Mouse (Mus musculus) spleen, adult 2 months (tissue): ENCODE results near the gene Uba3. TPM values are rescaled to one million over a fixed set of nuclear protein-coding genes. Genes with fewer than 3 reads are reported as not detected.

ENCODE experiments used
- DNase-seq, 2 experiments: peaks; one replicate each; pipeline versions ENCODE4 v3.0.0 to v3.0.0-alpha.2; 2012 to 2021; ENCODE audit warnings: low spot score in 2 of 2, low read depth in 1 of 2
- H3K27ac ChIP-seq: fragments of 200-500 bp; 2 replicates; pipeline ENCODE4 v1.5.1; 2012; ENCODE audit warnings: low read length, inconsistent platforms; ENCODE audit not compliant: insufficient read depth
- H3K27me3 ChIP-seq: fragments of 200-500 bp; 2 replicates; pipeline ENCODE4 v1.6.1; 2012; ENCODE audit warnings: mild to moderate bottlenecking, moderate library complexity, low read length, inconsistent platforms; ENCODE audit not compliant: control insufficient read depth, insufficient read depth
- H3K36me3 ChIP-seq: fragments of 200-500 bp; 2 replicates; pipeline ENCODE4 v1.6.1; 2012; ENCODE audit warnings: mild to moderate bottlenecking, low read length, inconsistent platforms; ENCODE audit not compliant: control insufficient read depth, insufficient read depth
- H3K4me1 ChIP-seq: fragments of 200-500 bp; 2 replicates; pipeline ENCODE4 v1.6.1; 2011; ENCODE audit warnings: inconsistent platforms; ENCODE audit not compliant: control insufficient read depth, insufficient read depth, insufficient read length
- H3K4me3 ChIP-seq: fragments of 200-500 bp; 2 replicates; pipeline ENCODE4 v1.5.1; 2011; ENCODE audit warnings: mild to moderate bottlenecking, inconsistent platforms; ENCODE audit not compliant: insufficient read depth, insufficient read length; ENCODE audit errors: extremely low read depth
- CTCF ChIP-seq: fragments of 200-500 bp; IDR thresholded peaks from 2 replicates; pipeline ENCODE4 v1.5.1; 2011; ENCODE audit warnings: mild to moderate bottlenecking, inconsistent platforms; ENCODE audit not compliant: insufficient read depth, insufficient read length, insufficient replicate concordance; ENCODE audit errors: extremely low read depth
- POLR2A ChIP-seq: fragments of 200-500 bp; IDR thresholded peaks from 2 replicates; pipeline ENCODE4 v1.6.1; 2011; ENCODE audit warnings: low read depth, low read length, inconsistent platforms
- WGBS: fragments of 180-500 bp; shearing (Covaris S2); methylation state at CpG from one replicate; pipeline ENCODE4 v1.1.7; 2018; 5-methylcytosine and 5-hydroxymethylcytosine counted together
- polyA plus RNA-seq: library from polyadenylated mRNA; depleted of rRNA; stranded (reverse); fragments of >200 nt; gene quantifications from 2 replicates; pipeline ENCODE4 v1.2.3, GENCODE M21; 2012

Uba3 gene
- polyA plus RNA-seq, 1 experiment: 4.0 TPM

DNA sequence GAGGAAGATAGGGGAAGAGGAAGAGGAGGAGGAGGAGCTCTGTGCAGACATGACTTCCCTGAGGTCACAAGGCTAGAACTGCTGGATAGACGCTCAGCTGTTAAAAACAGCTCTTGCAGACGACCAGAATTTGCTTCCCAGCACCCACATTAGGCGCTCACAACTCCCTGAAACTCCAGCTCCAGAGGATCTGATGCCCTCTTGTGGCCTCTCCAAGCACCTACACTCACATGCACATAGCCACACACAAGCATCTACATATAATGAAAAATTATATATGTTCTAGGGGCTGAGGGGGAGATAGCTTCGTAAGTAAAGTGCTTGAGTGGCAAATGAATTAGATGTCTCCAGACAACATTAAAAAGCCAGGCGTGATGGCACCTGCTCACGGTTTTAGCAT, 33.9 kb upstream of the Uba3 start:
- H3K27me3 ChIP-seq: no peaks in the 10 kb centered on the region
- no peaks in the 10 kb centered on the region for H3K4me1 ChIP-seq
- no peak overlapping the region for H3K27ac ChIP-seq
- H3K4me3 ChIP-seq: no peak overlapping the region
- H3K36me3 ChIP-seq: no peaks in the 10 kb centered on the region
- TF ChIP-seq POLR2A (no peak), CTCF (no peak)
- WGBS: 91% methylated on average over 6 of the region's 6 CpGs
- DNase-seq: no peak

DNA sequence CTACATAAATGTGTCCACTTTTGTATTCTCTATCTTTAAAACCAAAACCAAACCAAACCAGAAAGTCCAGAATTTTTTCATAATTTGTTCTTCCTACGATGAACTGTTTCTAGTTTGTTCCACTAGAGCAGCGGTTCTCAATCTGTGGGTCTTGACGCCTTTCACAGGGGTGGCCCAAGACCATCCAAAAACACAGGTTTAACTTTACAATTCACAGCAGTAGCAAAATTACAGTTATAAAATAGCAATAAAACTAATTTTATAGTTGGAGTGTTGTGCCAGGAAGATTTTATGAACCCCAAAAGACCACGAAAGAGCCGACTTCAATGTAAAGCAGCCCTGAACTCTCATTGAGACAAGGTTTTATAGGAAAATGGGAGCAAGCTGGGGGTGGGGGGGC, 30.6 kb upstream of the Uba3 start:
- H3K27ac ChIP-seq: no peak overlapping the region
- 85% methylated on average over 5 of the region's 5 CpGs for WGBS
- no peak overlapping the region for H3K4me3 ChIP-seq
- no peaks in the 10 kb centered on the region for H3K4me1 ChIP-seq
- TF ChIP-seq CTCF: no peak
- TF ChIP-seq POLR2A: no peak
- no peak for DNase-seq
- no peaks in the 10 kb centered on the region for H3K27me3 ChIP-seq
- H3K36me3 ChIP-seq: peaks cover 12% of the 10 kb centered on the region

DNA sequence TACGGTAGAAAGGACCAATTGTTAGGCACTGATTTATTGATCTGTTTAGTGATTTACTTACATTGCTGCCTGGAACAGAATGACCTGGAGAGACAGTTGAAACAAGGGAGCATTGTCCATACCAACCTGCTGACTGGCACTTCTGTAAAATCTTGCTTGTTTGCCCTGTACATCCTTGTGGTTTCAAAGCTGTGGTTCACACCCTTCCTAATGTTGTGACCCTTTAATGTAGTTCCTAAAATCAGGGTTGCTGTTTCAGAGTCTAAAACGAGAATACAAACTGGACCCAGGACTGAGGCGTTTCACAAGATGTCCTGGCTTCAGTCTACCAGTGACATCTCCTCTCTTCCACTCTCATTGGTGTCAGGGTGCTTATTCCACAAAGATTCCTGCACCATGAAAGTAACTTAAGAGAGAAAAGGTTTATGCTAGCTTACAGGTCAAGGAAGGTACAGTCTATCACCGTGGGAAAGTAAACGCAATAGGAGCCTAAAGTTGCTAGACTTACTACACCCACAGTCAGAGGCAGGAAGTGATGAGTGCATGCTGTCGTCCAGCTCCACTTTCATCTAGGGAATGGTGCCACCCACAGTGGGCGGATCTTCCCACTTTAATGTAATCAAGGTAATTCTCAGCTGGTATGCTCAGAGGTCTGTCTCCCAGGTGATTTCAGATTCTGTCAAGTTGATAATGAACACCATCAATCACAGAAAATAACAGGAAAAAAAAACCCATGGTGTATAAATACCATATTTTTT, 29.6 kb upstream of the Uba3 start:
- WGBS: 61% methylated on average over 7 of the region's 7 CpGs
- H3K27me3 ChIP-seq: no peaks in the 10 kb centered on the region
- H3K36me3 ChIP-seq: peaks cover 16% of the 10 kb centered on the region
- no peaks in the 10 kb centered on the region for H3K4me1 ChIP-seq
- H3K27ac ChIP-seq: no peak overlapping the region
- DNase-seq: no peak
- H3K4me3 ChIP-seq: no peak overlapping the region
- TF ChIP-seq POLR2A (no peak), CTCF (no peak)

DNA sequence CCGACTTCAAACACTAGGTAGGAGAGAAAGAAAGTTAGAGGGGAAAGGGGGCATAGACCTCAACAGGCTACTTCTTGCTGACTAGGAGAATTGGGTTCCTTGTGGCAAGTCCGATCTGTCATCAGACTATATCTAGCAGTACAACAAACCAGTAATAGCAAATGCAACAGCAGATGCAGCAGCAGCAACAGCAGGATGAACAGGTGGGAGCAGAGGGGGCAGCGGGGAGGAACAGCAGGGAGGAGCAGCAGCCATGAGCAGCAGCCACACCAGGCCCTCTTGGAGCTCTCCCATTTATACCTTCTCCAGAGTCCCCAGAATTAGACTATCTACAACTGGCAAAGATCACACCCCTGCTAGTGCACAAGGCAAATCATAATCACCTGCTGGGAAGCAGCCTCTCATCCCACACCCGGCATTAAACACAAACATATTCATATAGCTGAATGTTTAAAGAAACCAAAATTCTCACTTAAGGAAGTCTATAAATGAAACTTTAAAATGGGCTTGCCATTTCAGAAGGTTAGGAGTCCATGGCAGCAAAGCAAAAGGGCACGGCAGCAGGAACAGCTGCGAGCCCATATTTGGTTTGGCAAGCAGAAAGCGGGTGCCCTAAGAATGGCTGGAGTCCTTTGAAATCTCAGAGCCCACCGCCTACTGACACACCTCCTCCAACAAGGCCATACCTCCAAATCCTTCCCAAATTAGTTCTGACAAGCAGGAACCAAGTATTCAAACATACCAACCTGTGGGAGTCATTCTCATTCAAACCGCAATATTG, 21.8 kb upstream of the Uba3 start:
- 96% methylated on average over 9 of the region's 9 CpGs for WGBS
- TF ChIP-seq POLR2A (no peak), CTCF (no peak)
- Histone ChIP-seq H3K36me3 (peaks cover 13% of the 10 kb centered on the region), H3K27ac (no peak overlapping the region), H3K4me3 (no peak overlapping the region), H3K4me1 (peaks cover 9% of the 10 kb centered on the region; the same call in 1 of the 2 replicates), H3K27me3 (no peaks in the 10 kb centered on the region)
- DNase-seq: no peak

DNA sequence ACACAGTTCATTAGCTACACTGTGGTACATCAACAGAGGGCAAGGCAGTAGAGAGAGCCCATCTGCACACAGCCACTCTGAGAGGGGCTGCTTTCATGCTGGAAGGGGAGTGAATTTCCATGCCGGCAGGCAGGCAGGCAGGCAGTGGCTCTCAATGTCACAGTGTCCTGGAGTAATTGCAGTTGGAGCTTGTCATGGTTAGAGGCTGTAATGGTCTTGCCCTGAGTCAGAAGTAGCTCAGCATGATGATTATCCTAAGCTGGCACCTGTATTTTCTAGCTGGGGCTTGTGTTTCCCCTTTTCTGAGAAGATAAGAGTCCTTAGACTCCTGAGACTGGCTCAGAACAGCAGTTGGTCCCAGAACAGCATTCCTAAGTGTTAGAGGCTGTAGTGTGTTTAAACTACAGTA, 20.6 kb upstream of the Uba3 start:
- WGBS: 76% methylated on average over 1 of the region's 1 CpGs
- TF ChIP-seq POLR2A (no peak), CTCF (no peak)
- Histone ChIP-seq H3K27me3 (no peaks in the 10 kb centered on the region), H3K36me3 (peaks cover 9% of the 10 kb centered on the region), H3K27ac (no peak overlapping the region), H3K4me3 (no peak overlapping the region), H3K4me1 (peaks cover 21% of the 10 kb centered on the region; the same call in 1 of the 2 replicates)
- no peak for DNase-seq

DNA sequence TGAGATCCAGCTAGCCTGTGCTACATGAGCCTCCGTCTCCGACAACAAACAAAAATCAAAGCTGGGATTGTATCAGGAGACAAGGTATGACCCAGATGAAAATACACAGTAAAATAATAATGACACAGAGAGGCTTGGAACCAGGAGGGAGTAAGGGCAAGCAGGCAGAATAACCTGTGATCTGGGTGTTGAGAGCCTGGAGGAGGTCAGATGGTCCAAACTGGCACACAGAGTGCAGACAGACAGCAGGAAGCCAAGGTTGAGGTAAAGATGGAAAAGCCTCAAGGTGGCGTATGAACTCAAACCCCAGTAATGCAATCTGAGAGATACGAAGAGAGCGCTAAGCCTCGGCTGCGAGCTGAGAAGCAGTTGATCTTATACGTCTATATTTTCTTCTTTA, 19.1 kb upstream of the Uba3 start:
- DNase-seq: no peak
- Histone ChIP-seq H3K27ac (no peak overlapping the region), H3K4me1 (peaks cover 24% of the 10 kb centered on the region; the same call in 1 of the 2 replicates), H3K27me3 (no peaks in the 10 kb centered on the region), H3K36me3 (peaks cover 4% of the 10 kb centered on the region), H3K4me3 (no peak overlapping the region)
- no peak for TF ChIP-seq POLR2A
- no peak for TF ChIP-seq CTCF
- WGBS: 85% methylated on average over 8 of the region's 8 CpGs
